Mouse (Mus musculus) forebrain, embryonic 13.5 days (tissue): ENCODE results near the gene Aqp2. TPM values are rescaled to one million over a fixed set of nuclear protein-coding genes. Genes with fewer than 3 reads are reported as not detected.

Experiments
- ATAC-seq: fragments of 200-750 bp; cut with Nextera tagmentation; 2 replicates; pipeline ENCODE4 v1.8.0; 2017
- H3K27ac ChIP-seq: fragments of 300-500 bp; sonication (generic); 2 replicates; pipeline ENCODE4 v1.5.1; 2015; ENCODE audit warnings: inconsistent platforms, mild to moderate bottlenecking, moderate library complexity
- H3K27me3 ChIP-seq: fragments of 300-500 bp; sonication (generic); 2 replicates; pipeline ENCODE4 v1.6.1; 2015; ENCODE audit warnings: mild to moderate bottlenecking, inconsistent platforms
- H3K36me3 ChIP-seq: fragments of 300-500 bp; sonication (generic); 2 replicates; pipeline ENCODE4 v1.6.1; 2015; ENCODE audit warnings: mild to moderate bottlenecking, inconsistent platforms; ENCODE audit not compliant: poor library complexity, severe bottlenecking
- H3K4me1 ChIP-seq: fragments of 300-500 bp; sonication (generic); 2 replicates; pipeline ENCODE4 v1.6.1; 2015; ENCODE audit warnings: inconsistent platforms
- H3K4me2 ChIP-seq: fragments of 300-500 bp; sonication (generic); 2 replicates; pipeline ENCODE4 v1.6.1; 2015; ENCODE audit warnings: inconsistent platforms, mild to moderate bottlenecking, moderate library complexity
- H3K4me3 ChIP-seq: fragments of 300-500 bp; sonication (generic); 2 replicates; pipeline ENCODE4 v1.5.1; 2015; ENCODE audit warnings: mild to moderate bottlenecking, inconsistent platforms
- H3K9ac ChIP-seq: fragments of 300-500 bp; sonication (generic); 2 replicates; pipeline ENCODE4 v1.6.1; 2015; ENCODE audit warnings: mild to moderate bottlenecking, inconsistent platforms
- H3K9me3 ChIP-seq: fragments of 300-500 bp; sonication (generic); replicated peaks from 2 replicates; pipeline ENCODE4 v1.6.1; 2016; ENCODE audit warnings: inconsistent platforms
- WGBS: fragments of 180-500 bp; shearing (Covaris S2); methylation state at CpG from one replicate; pipeline ENCODE4 v1.1.7; 2015; 5-methylcytosine and 5-hydroxymethylcytosine counted together
- polyA plus RNA-seq: library from polyadenylated mRNA; unstranded; fragments of >200 nt; fragmentation: Nextera tagmentation; extraction: Ambion mirVana; gene quantifications from 2 replicates; pipeline ENCODE4 v1.2.1, GENCODE M21; 2015

The Aqp2 gene
- polyA plus RNA-seq, 1 experiment from 2014 or later = not detected

GRCm38 (mm10) chr15:99567371-99567770, 11.5 kb upstream of the Aqp2 start:
- whole genome bisulfite sequencing = 85% methylated on average over 4 of the region's 4 CpGs
- Histone ChIP-seq H3K4me1 (peaks cover 7% of the 10 kb centered on the region; the same call in 1 of the 2 replicates), H3K4me2 (no peak overlapping the region), H3K9me3 (no peaks in the 10 kb centered on the region), H3K27ac (no peak overlapping the region), H3K27me3 (no peaks in the 10 kb centered on the region), H3K4me3 (no peak overlapping the region), H3K36me3 (no peaks in the 10 kb centered on the region), H3K9ac (no peak overlapping the region)
- no peak for ATAC-seq

GRCm38 (mm10) chr15:99568682-99569081, 10.2 kb upstream of the Aqp2 start:
- Histone ChIP-seq H3K4me2 (no peak overlapping the region), H3K36me3 (no peaks in the 10 kb centered on the region), H3K27ac (no peak overlapping the region), H3K4me3 (no peak overlapping the region), H3K9me3 (no peaks in the 10 kb centered on the region), H3K4me1 (peaks cover 7% of the 10 kb centered on the region; the same call in 1 of the 2 replicates), H3K9ac (no peak overlapping the region), H3K27me3 (no peaks in the 10 kb centered on the region)
- WGBS = 82% methylated on average over 6 of the region's 6 CpGs
- no peak for ATAC-seq

- no peak overlapping the region for H3K9ac ChIP-seq
- peaks cover 5% of the 10 kb centered on the region; the same call in 1 of the 2 replicates for H3K4me1 ChIP-seq
- no peak overlapping the region for H3K27ac ChIP-seq
- ATAC-seq = no peak
- H3K36me3 ChIP-seq = no peaks in the 10 kb centered on the region
- WGBS = 90% methylated on average over 10 of the region's 10 CpGs
- no peak overlapping the region for H3K4me3 ChIP-seq
- no peaks in the 10 kb centered on the region for H3K9me3 ChIP-seq
- no peaks in the 10 kb centered on the region for H3K27me3 ChIP-seq
- no peak overlapping the region for H3K4me2 ChIP-seq
These were observed 9.7 kb upstream of the Aqp2 start for GRCm38 (mm10) chr15:99569123-99569522.

GRCm38 (mm10) chr15:99583463-99584344, 4.8 kb downstream of the Aqp2 start:
- Histone ChIP-seq H3K9me3 (no peaks in the 10 kb centered on the region), H3K27ac (no peak overlapping the region), H3K4me1 (peaks cover 20% of the 10 kb centered on the region), H3K4me2 (peak overlapping the region; percentile 59), H3K27me3 (peaks cover 81% of the 10 kb centered on the region), H3K9ac (peak overlapping the region; percentile 54), H3K36me3 (no peaks in the 10 kb centered on the region), H3K4me3 (peak overlapping the region; percentile 30)
- WGBS = 2% methylated on average over 50 of the region's 54 CpGs
- ATAC-seq = 0 out of 2 replicates have a peak, but pooled peaks have one; percentile 48

DNA sequence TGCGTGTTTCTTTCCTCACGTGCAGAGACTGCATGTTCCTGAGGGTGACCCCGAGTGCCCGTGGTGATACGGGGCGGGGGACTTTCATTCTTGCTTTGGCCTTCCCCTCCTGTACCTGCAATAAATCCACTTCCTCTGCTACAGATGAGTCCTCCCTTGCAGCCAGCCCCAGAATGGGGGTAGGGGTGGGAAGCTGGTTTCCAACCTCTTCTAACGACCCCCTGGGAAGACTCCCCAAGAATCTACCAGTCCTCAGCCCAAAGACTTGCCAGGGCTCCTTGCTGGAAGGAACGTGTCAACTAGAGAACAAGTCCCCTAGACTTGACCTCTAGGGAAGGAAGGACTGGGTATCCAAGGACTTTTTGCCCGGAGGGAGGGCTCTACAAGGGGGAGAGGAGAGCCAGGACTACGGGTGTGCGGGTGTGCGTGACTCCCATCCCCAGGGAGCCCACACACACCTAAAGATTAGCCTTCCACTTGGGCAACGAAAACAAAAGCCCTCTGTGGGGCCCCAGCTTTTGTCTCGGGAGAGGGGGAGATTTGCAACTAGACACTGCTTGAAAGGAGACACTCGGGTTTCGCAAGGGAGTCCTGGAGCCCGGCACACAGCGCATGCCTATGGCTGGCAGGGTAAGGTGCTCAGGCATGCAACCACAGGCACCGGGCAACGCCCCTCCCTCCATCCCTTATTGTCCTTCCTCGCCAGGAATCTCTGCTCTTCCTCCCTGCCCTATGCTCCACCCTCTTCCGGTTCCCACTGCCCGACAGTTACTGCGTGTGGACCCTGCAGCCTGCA, 5.8 kb downstream of the Aqp2 start:
- Histone ChIP-seq H3K4me3 (peak overlapping the region; percentile 30), H3K36me3 (no peaks in the 10 kb centered on the region), H3K4me1 (peaks cover 20% of the 10 kb centered on the region), H3K27me3 (peaks cover 89% of the 10 kb centered on the region), H3K9ac (peak overlapping the region; percentile 54; the same call in 1 of the 2 replicates), H3K27ac (no peak overlapping the region), H3K9me3 (no peaks in the 10 kb centered on the region), H3K4me2 (peak overlapping the region; percentile 59)
- WGBS = 1% methylated on average over 24 of the region's 24 CpGs
- no peak for ATAC-seq

GRCm38 (mm10) chr15:99585741-99586140, 6.9 kb downstream of the Aqp2 start:
- peaks cover 25% of the 10 kb centered on the region for H3K4me1 ChIP-seq
- 76% methylated on average over 6 of the region's 6 CpGs for WGBS
- H3K4me2 ChIP-seq = no peak overlapping the region
- no peak overlapping the region for H3K27ac ChIP-seq
- H3K9me3 ChIP-seq = no peaks in the 10 kb centered on the region
- peaks cover 98% of the 10 kb centered on the region for H3K27me3 ChIP-seq
- no peak for ATAC-seq
- no peak overlapping the region for H3K9ac ChIP-seq
- no peaks in the 10 kb centered on the region for H3K36me3 ChIP-seq
- no peak overlapping the region for H3K4me3 ChIP-seq

GRCm38 (mm10) chr15:99586525-99586924, 7.7 kb downstream of the Aqp2 start:
- Histone ChIP-seq H3K27me3 (peaks cover 99% of the 10 kb centered on the region), H3K4me3 (no peak overlapping the region), H3K4me1 (peaks cover 25% of the 10 kb centered on the region), H3K27ac (no peak overlapping the region), H3K36me3 (no peaks in the 10 kb centered on the region), H3K4me2 (no peak overlapping the region), H3K9me3 (no peaks in the 10 kb centered on the region), H3K9ac (no peak overlapping the region)
- ATAC-seq = no peak
- 85% methylated on average over 3 of the region's 3 CpGs for WGBS

- H3K4me2 ChIP-seq = no peak overlapping the region
- H3K27me3 ChIP-seq = peaks cover 100% of the 10 kb centered on the region
- no peak overlapping the region for H3K4me3 ChIP-seq
- H3K27ac ChIP-seq = no peak overlapping the region
- WGBS = 2% methylated on average over 9 of the region's 9 CpGs
- H3K9ac ChIP-seq = no peak overlapping the region
- peaks cover 15% of the 10 kb centered on the region for H3K4me1 ChIP-seq
- no peak for ATAC-seq
- H3K36me3 ChIP-seq = no peaks in the 10 kb centered on the region
- no peaks in the 10 kb centered on the region for H3K9me3 ChIP-seq
These were observed 10.4 kb downstream of the Aqp2 start for GRCm38 (mm10) chr15:99589237-99589636.

GRCm38 (mm10) chr15:99589704-99590103, 10.8 kb downstream of the Aqp2 start:
- no peak for ATAC-seq
- 17% methylated on average over 7 of the region's 7 CpGs for WGBS
- no peak overlapping the region for H3K9ac ChIP-seq

DNA sequence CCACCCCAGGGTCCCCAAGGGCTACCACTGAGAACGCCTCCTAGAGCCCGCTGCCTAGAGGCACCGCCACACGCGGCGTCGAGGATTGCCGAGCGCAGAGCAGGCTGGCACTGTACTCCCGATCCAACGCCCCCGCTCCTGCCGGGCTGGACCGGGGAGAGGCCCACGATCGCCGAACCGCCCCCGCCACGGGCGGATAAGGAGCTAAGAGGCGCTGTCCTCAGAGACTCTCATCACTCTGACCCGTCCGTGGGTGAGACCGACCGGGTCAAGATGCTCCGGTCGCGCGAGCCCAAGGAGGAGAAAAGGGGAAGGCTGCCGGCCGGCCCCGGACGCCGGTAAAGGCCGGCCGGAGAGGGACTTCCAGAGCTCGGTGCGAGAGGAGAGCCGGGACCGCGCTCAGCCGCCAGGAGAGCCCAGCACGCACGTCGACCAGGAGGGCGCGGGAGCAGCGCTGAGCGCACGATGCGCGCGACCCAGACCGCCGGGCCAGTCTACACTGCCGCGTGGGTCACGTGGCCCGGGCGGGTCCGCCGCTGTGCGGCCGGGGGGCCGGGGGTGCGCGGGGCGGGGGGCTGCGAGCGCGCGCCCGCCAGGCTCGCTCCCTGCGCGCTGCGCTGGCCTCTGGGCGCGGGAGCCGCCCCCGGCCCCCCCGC, 11.7 kb downstream of the Aqp2 start, which contains the start of gene Aqp5:
Gene Aqp5 (plus strand): TSS at position 354 of the 656 bp plus-strand sequence.
- no peaks in the 10 kb centered on the region for H3K9me3 ChIP-seq
- peak within 1 kb of the TSS; percentile 43 for H3K4me3 ChIP-seq
- H3K27me3 ChIP-seq = peaks cover 100% of the 10 kb centered on the region
- H3K4me2 ChIP-seq = peak within 1 kb of the TSS; percentile 64
- H3K9ac ChIP-seq = peak within 1 kb of the TSS; percentile 45
- WGBS = 2% methylated on average over 55 of the region's 83 CpGs
- H3K36me3 ChIP-seq = no peaks in the 10 kb centered on the region
- no peak within 1 kb of the TSS for H3K27ac ChIP-seq
- peaks cover 5% of the 10 kb centered on the region for H3K4me1 ChIP-seq
- ATAC-seq = peak; percentile 48; the same call in 1 of the 2 replicates

More at GRCm38 (mm10) chr15:99589704-99590103, 10.8 kb downstream of the Aqp2 start:
- H3K27me3 ChIP-seq = peaks cover 100% of the 10 kb centered on the region
- no peaks in the 10 kb centered on the region for H3K36me3 ChIP-seq
- H3K27ac ChIP-seq = no peak overlapping the region
- H3K9me3 ChIP-seq = no peaks in the 10 kb centered on the region
- no peak overlapping the region for H3K4me2 ChIP-seq
- peaks cover 10% of the 10 kb centered on the region for H3K4me1 ChIP-seq
- no peak overlapping the region for H3K4me3 ChIP-seq

GRCm38 (mm10) chr15:99592177-99592576, 13.3 kb downstream of the Aqp2 start:
- ATAC-seq = no peak
- no peak overlapping the region for H3K4me2 ChIP-seq
- no peak overlapping the region for H3K27ac ChIP-seq
- H3K9me3 ChIP-seq = no peaks in the 10 kb centered on the region
- 56% methylated on average over 8 of the region's 8 CpGs for WGBS
- H3K27me3 ChIP-seq = peaks cover 87% of the 10 kb centered on the region
- H3K4me3 ChIP-seq = no peak overlapping the region
- H3K9ac ChIP-seq = no peak overlapping the region
- no peaks in the 10 kb centered on the region for H3K36me3 ChIP-seq
- peaks cover 11% of the 10 kb centered on the region for H3K4me1 ChIP-seq
